Mouse (Mus musculus) embryonic fibroblast, embryonic 13.5 days (primary cell): ENCODE data around the gene 1700014D04Rik.

Experiments
- CTCF ChIP-seq: IDR thresholded peaks from 2 replicates; pipeline ENCODE4 v1.5.1; 2011; ENCODE audit warnings: mild to moderate bottlenecking, control low read depth, low read length, moderate library complexity, borderline replicate concordance; ENCODE audit not compliant: insufficient read depth
- POLR2A ChIP-seq: IDR thresholded peaks from 2 replicates; pipeline ENCODE4 v1.6.1; 2011; ENCODE audit warnings: low read depth, mild to moderate bottlenecking, control low read depth, low read length, moderate library complexity

GRCm38 (mm10) chr13:59756906-59757305, 10.4 kb upstream of the 1700014D04Rik start:
- TF ChIP-seq CTCF, result no peak
- TF ChIP-seq POLR2A, result no peak
